Mouse (Mus musculus): ENCODE measurements around the gene Tdrd9.

GRCm38 (mm10) chr12:111992626-111993025 lies 21.3 kb downstream of the Tdrd9 start:
- no peak for TF ChIP-seq CTCF (IDR thresholded peaks at IDR 0.05)
- TF ChIP-seq EP300 (IDR thresholded peaks at IDR 0.05; ENCODE audit: insufficient read depth, low read depth, low read length), result no peak
- TF ChIP-seq POLR2A (IDR thresholded peaks at IDR 0.05; ENCODE audit: insufficient read depth, low read depth, low read length), result no peak
